Mouse (Mus musculus) liver, adult 2 months (tissue): ENCODE results near the gene Dapk2.

Experiments
- CTCF ChIP-seq: fragments of 200-500 bp; IDR thresholded peaks from 2 replicates; pipeline ENCODE4 v1.5.1; 2011; ENCODE audit warnings: low read depth, low read length, control low read depth
- POLR2A ChIP-seq: fragments of 200-500 bp; IDR thresholded peaks from 2 replicates; pipeline ENCODE4 v1.6.1; 2011; ENCODE audit warnings: low read length, control low read depth; ENCODE audit not compliant: insufficient read depth; ENCODE audit errors: extremely low read depth

DNA sequence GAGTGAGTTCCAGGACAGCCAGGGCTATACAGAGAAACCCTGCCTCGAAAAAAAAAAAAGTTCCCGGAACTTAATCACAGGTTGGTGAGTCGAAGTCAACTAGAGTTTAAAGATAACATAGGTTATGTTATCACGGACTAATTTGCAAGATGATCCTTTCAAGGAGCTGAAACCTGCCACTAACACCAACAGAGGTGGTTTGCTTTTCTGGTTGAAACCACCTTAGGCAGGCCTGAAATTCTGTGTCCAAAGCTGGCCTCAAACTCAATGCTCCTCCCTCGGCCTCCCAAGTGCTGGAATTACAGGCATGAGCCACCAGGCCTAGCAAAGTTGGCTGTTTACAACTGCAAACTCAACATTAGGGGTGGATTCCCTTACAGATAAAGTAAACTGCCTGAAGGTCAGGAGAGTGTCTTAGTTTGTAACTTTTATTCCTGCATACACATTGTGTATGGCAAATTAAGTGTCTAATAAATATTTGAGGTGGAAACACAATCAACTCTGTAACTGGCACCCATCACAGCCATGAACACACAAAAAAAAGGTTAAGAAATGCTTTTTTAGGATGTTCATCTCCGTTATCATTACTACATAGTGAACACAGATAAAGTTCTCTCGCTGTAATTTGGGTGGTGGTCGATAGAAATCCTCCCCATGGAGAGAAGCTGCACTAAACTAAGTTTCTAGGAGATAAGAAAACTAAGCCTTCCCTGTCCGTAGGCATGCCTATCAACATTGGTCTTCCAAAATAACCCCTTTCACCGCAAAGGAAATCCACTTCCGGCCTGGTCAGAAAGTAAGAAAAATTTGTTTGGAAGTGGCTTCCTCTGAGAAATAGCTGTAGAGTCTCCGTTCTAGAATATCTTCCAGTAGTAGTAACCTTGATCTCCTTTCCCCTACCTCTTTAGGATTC, 32.2 kb upstream of the Dapk2 start:
- TF ChIP-seq CTCF (no peak), POLR2A (no peak)
